Mouse (Mus musculus): ENCODE measurements at regions not wholly inside any gene's neighbourhood (a gene's known extent, or its start where the extent isn't known, plus 50 kb on each side); places are given as distances from the start of the nearest gene placed in this dataset.

- no peak for DNase-seq
Measured at GRCm38 (mm10) chr11:42954169-42954568, 81.4 kb upstream of the Gm9972 start.

- DNase-seq, result no peak
Measured at GRCm38 (mm10) chr11:42965732-42966131, 69.8 kb upstream of the Gm9972 start.

- DNase-seq, result peak in 1 of 2 experiments; percentile 39
Measured at GRCm38 (mm10) chr11:42978245-42978644, 57.3 kb upstream of the Gm9972 start.
